Mouse (Mus musculus): ENCODE results near the gene Mical3. TPM values are rescaled to one million over a fixed set of nuclear protein-coding genes. Genes with fewer than 3 reads are reported as not detected.
A peak's percentile ranks its signal among the peaks of the same experiment; 100 is the strongest.

Mical3 gene
- polyA plus RNA-seq, 1 experiment from 2014 or later: 11.1 TPM

GRCm38 (mm10) chr6:121154451-121155300 is 23.9 kb upstream of the Mical3 start:
- ATAC-seq (replicated peaks; ENCODE audit: insufficient number of reproducible peaks, low FRiP score, low TSS enrichment, low read depth): no peak
- no peaks in the 10 kb centered on the region for H3K36me3 ChIP-seq (replicated peaks; ENCODE audit: control insufficient read depth, insufficient read depth, low read depth, low read length)
- no peak overlapping the region for H3K27ac ChIP-seq (replicated peaks; ENCODE audit: low read depth, low read length)
- H3K9ac ChIP-seq (replicated peaks; ENCODE audit: low read length): no peak overlapping the region
- WGBS: 88% methylated on average over 16 of the region's 16 CpGs
- no peak overlapping the region for H3K4me2 ChIP-seq (ENCODE audit: low read depth, low read length)
- no peaks in the 10 kb centered on the region for H3K9me3 ChIP-seq (replicated peaks; ENCODE audit: control insufficient read depth, low read length)
- no peak for DNase-seq (ENCODE audit: low spot score)
- H3K4me1 ChIP-seq (ENCODE audit: control insufficient read depth, insufficient read depth, low read length): no peaks in the 10 kb centered on the region
- no peak overlapping the region for H3K4me3 ChIP-seq (ENCODE audit: low read depth, low read length)
- H3K27me3 ChIP-seq (ENCODE audit: control insufficient read depth, insufficient read depth, low read length): no peaks in the 10 kb centered on the region

- Histone ChIP-seq H3K27me3 (ENCODE audit: control insufficient read depth, insufficient read depth, low read length) (no peaks in the 10 kb centered on the region), H3K4me2 (ENCODE audit: low read depth, low read length) (no peak overlapping the region), H3K36me3 (replicated peaks; ENCODE audit: control insufficient read depth, insufficient read depth, low read depth, low read length) (no peaks in the 10 kb centered on the region), H3K4me1 (ENCODE audit: control insufficient read depth, insufficient read depth, low read length) (0 out of 2 replicates have a peak, but pooled peaks cover 2% of the 10 kb centered on the region), H3K27ac (replicated peaks; ENCODE audit: low read depth, low read length) (no peak overlapping the region), H3K9me3 (replicated peaks; ENCODE audit: control insufficient read depth, low read length) (no peaks in the 10 kb centered on the region), H3K9ac (replicated peaks; ENCODE audit: low read length) (no peak overlapping the region), H3K4me3 (ENCODE audit: low read depth, low read length) (no peak overlapping the region)
- ATAC-seq (replicated peaks; ENCODE audit: insufficient number of reproducible peaks, low FRiP score, low TSS enrichment, low read depth) (no peak), DNase-seq (ENCODE audit: low spot score) (no peak)
- WGBS: 88% methylated on average over 8 of the region's 8 CpGs
These were observed 22.4 kb upstream of the Mical3 start for GRCm38 (mm10) chr6:121153177-121153576.

- Histone ChIP-seq H3K9ac (replicated peaks; ENCODE audit: low read length) (no peak overlapping the region), H3K4me3 (ENCODE audit: low read depth, low read length) (no peak overlapping the region), H3K4me1 (ENCODE audit: control insufficient read depth, insufficient read depth, low read length) (0 out of 2 replicates have a peak, but pooled peaks cover 2% of the 10 kb centered on the region), H3K9me3 (replicated peaks; ENCODE audit: control insufficient read depth, low read length) (no peaks in the 10 kb centered on the region), H3K36me3 (replicated peaks; ENCODE audit: control insufficient read depth, insufficient read depth, low read depth, low read length) (no peaks in the 10 kb centered on the region), H3K27ac (replicated peaks; ENCODE audit: low read depth, low read length) (no peak overlapping the region), H3K4me2 (ENCODE audit: low read depth, low read length) (no peak overlapping the region), H3K27me3 (ENCODE audit: control insufficient read depth, insufficient read depth, low read length) (no peaks in the 10 kb centered on the region)
- 54% methylated on average over 6 of the region's 6 CpGs for WGBS
- no peak for ATAC-seq (replicated peaks; ENCODE audit: insufficient number of reproducible peaks, low FRiP score, low TSS enrichment, low read depth)
- no peak for DNase-seq (ENCODE audit: low spot score)
These were observed 20.9 kb upstream of the Mical3 start for GRCm38 (mm10) chr6:121151732-121152131.

- H3K4me1 ChIP-seq (ENCODE audit: control insufficient read depth, insufficient read depth, low read length): 0 out of 2 replicates have a peak, but pooled peaks cover 2% of the 10 kb centered on the region
- H3K4me3 ChIP-seq (ENCODE audit: low read depth, low read length): no peak overlapping the region
- DNase-seq (ENCODE audit: low spot score) (no peak), ATAC-seq (replicated peaks; ENCODE audit: insufficient number of reproducible peaks, low FRiP score, low TSS enrichment, low read depth) (no peak)
- H3K9me3 ChIP-seq (replicated peaks; ENCODE audit: control insufficient read depth, low read length): no peaks in the 10 kb centered on the region
- H3K27me3 ChIP-seq (ENCODE audit: control insufficient read depth, insufficient read depth, low read length): no peaks in the 10 kb centered on the region
- H3K36me3 ChIP-seq (replicated peaks; ENCODE audit: control insufficient read depth, insufficient read depth, low read depth, low read length): no peaks in the 10 kb centered on the region
- 93% methylated on average over 8 of the region's 8 CpGs for WGBS
- H3K9ac ChIP-seq (replicated peaks; ENCODE audit: low read length): no peak overlapping the region
- H3K4me2 ChIP-seq (ENCODE audit: low read depth, low read length): no peak overlapping the region
- no peak overlapping the region for H3K27ac ChIP-seq (replicated peaks; ENCODE audit: low read depth, low read length)
These were observed 19.3 kb upstream of the Mical3 start for GRCm38 (mm10) chr6:121150126-121150525.

GRCm38 (mm10) chr6:121149420-121149819 is 18.6 kb upstream of the Mical3 start:
- Histone ChIP-seq H3K9ac (replicated peaks; ENCODE audit: low read length) (no peak overlapping the region), H3K27me3 (ENCODE audit: control insufficient read depth, insufficient read depth, low read length) (no peaks in the 10 kb centered on the region), H3K4me3 (ENCODE audit: low read depth, low read length) (no peak overlapping the region), H3K27ac (replicated peaks; ENCODE audit: low read depth, low read length) (0 out of 2 replicates have a peak overlapping the region, but pooled peaks have one; percentile 23), H3K9me3 (replicated peaks; ENCODE audit: control insufficient read depth, low read length) (no peaks in the 10 kb centered on the region), H3K36me3 (replicated peaks; ENCODE audit: control insufficient read depth, insufficient read depth, low read depth, low read length) (no peaks in the 10 kb centered on the region), H3K4me2 (ENCODE audit: low read depth, low read length) (no peak overlapping the region), H3K4me1 (ENCODE audit: control insufficient read depth, insufficient read depth, low read length) (0 out of 2 replicates have a peak, but pooled peaks cover 2% of the 10 kb centered on the region)
- ATAC-seq (replicated peaks; ENCODE audit: insufficient number of reproducible peaks, low FRiP score, low TSS enrichment, low read depth) (peak; percentile 58; the same call in 1 of the 2 replicates), DNase-seq (ENCODE audit: low spot score) (peak; percentile 84)
- 25% methylated on average over 3 of the region's 3 CpGs for WGBS

- H3K4me2 ChIP-seq (ENCODE audit: low read depth, low read length): no peak overlapping the region
- no peak overlapping the region for H3K9ac ChIP-seq (replicated peaks; ENCODE audit: low read length)
- no peaks in the 10 kb centered on the region for H3K27me3 ChIP-seq (ENCODE audit: control insufficient read depth, insufficient read depth, low read length)
- 57% methylated on average over 3 of the region's 3 CpGs for WGBS
- no peak for DNase-seq (ENCODE audit: low spot score)
- H3K4me1 ChIP-seq (ENCODE audit: control insufficient read depth, insufficient read depth, low read length): 0 out of 2 replicates have a peak, but pooled peaks cover 2% of the 10 kb centered on the region
- H3K9me3 ChIP-seq (replicated peaks; ENCODE audit: control insufficient read depth, low read length): no peaks in the 10 kb centered on the region
- no peaks in the 10 kb centered on the region for H3K36me3 ChIP-seq (replicated peaks; ENCODE audit: control insufficient read depth, insufficient read depth, low read depth, low read length)
- H3K27ac ChIP-seq (replicated peaks; ENCODE audit: low read depth, low read length): no peak overlapping the region
- H3K4me3 ChIP-seq (ENCODE audit: low read depth, low read length): no peak overlapping the region
- no peak for ATAC-seq (replicated peaks; ENCODE audit: insufficient number of reproducible peaks, low FRiP score, low TSS enrichment, low read depth)
These were observed 17.6 kb upstream of the Mical3 start for GRCm38 (mm10) chr6:121148360-121148759.

- Histone ChIP-seq H3K27ac (replicated peaks; ENCODE audit: low read depth, low read length) (no peak overlapping the region), H3K27me3 (ENCODE audit: control insufficient read depth, insufficient read depth, low read length) (no peaks in the 10 kb centered on the region), H3K9ac (replicated peaks; ENCODE audit: low read length) (no peak overlapping the region; the same call in 1 of the 2 replicates), H3K9me3 (replicated peaks; ENCODE audit: control insufficient read depth, low read length) (no peaks in the 10 kb centered on the region), H3K36me3 (replicated peaks; ENCODE audit: control insufficient read depth, insufficient read depth, low read depth, low read length) (no peaks in the 10 kb centered on the region), H3K4me2 (ENCODE audit: low read depth, low read length) (no peak overlapping the region), H3K4me1 (ENCODE audit: control insufficient read depth, insufficient read depth, low read length) (0 out of 2 replicates have a peak, but pooled peaks cover 2% of the 10 kb centered on the region), H3K4me3 (ENCODE audit: low read depth, low read length) (no peak overlapping the region)
- ATAC-seq (replicated peaks; ENCODE audit: insufficient number of reproducible peaks, low FRiP score, low TSS enrichment, low read depth) (no peak), DNase-seq (ENCODE audit: low spot score) (peak; percentile 72)
- WGBS: 28% methylated on average over 4 of the region's 4 CpGs
These were observed 16.0 kb upstream of the Mical3 start for GRCm38 (mm10) chr6:121146798-121147197.

- 0 out of 2 replicates have a peak, but pooled peaks cover 2% of the 10 kb centered on the region for H3K4me1 ChIP-seq (ENCODE audit: control insufficient read depth, insufficient read depth, low read length)
- H3K36me3 ChIP-seq (replicated peaks; ENCODE audit: control insufficient read depth, insufficient read depth, low read depth, low read length): no peaks in the 10 kb centered on the region
These were observed 15.1 kb upstream of the Mical3 start for GRCm38 (mm10) chr6:121145906-121146305.

More at GRCm38 (mm10) chr6:121145906-121146305, 15.1 kb upstream of the Mical3 start:
- Histone ChIP-seq H3K27me3 (ENCODE audit: control insufficient read depth, insufficient read depth, low read length) (no peaks in the 10 kb centered on the region), H3K4me3 (ENCODE audit: low read depth, low read length) (no peak overlapping the region), H3K9me3 (replicated peaks; ENCODE audit: control insufficient read depth, low read length) (no peaks in the 10 kb centered on the region), H3K4me2 (ENCODE audit: low read depth, low read length) (no peak overlapping the region), H3K9ac (replicated peaks; ENCODE audit: low read length) (no peak overlapping the region), H3K27ac (replicated peaks; ENCODE audit: low read depth, low read length) (no peak overlapping the region)
- DNase-seq (ENCODE audit: low spot score) (no peak), ATAC-seq (replicated peaks; ENCODE audit: insufficient number of reproducible peaks, low FRiP score, low TSS enrichment, low read depth) (no peak)
- WGBS: 37% methylated on average over 8 of the region's 8 CpGs
